Mouse (Mus musculus): ENCODE results near the gene Erfe. TPM values are rescaled to one million over a fixed set of nuclear protein-coding genes. Genes with fewer than 3 reads are reported as not detected.

Erfe gene
- total and polyA plus RNA-seq, 2 experiments from 2014 or later = 0.11 to 0.31 TPM

DNA sequence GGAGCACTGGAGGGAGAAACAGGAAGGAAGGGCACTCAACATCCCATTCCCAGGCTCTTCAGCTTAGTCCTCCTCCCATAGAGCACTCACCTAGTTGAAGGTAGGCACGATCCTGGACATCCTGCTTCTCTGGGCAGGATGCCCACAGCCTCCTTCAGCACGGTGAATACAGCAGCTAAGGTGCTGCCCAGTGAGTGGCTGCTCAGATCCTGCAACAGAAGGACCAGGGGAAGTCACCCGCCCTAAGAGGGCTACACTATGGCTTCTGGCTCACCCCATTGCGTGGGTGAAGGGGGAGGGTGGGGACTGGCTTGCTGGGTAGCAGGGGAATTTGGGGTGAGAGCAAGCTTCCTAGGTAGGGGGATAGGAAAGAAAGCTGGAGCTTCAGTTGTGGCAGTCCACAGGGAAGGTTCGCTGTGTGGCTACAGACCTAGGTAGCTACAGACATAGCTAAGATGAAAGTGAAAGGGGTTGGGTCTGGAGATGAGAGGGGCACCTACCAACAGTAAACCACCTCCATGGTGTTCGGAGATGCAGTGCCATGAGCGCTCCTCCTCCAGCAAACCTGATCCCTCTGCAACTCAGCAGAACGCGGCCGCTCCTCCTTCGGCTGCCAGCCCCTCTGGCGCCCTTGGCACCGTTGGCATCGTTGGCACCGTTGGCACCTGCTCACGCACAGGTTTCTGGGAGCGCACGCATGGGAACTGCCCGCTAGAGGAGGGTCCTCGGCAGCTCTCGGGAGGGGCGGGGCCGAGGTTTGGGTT lies 39.4 kb downstream of the Erfe start:
- Histone ChIP-seq H3K9me3 (ENCODE audit: low read length) (no peaks in the 10 kb centered on the region), H3K4me1 (ENCODE audit: insufficient read depth, low read length) (no peaks in the 10 kb centered on the region), H3K9ac (replicated peaks; ENCODE audit: low read length, poor library complexity, severe bottlenecking) (no peak overlapping the region), H3K4me3 (ENCODE audit: low read depth, low read length) (no peak overlapping the region), H3K4me2 (ENCODE audit: low read depth, low read length, poor library complexity, severe bottlenecking) (no peak overlapping the region), H3K36me3 (ENCODE audit: insufficient read depth, low read length) (no peaks in the 10 kb centered on the region), H3K27ac (ENCODE audit: low read depth, low read length) (no peak overlapping the region), H3K27me3 (ENCODE audit: insufficient read depth, low read length) (no peaks in the 10 kb centered on the region)
- DNase-seq (ENCODE audit: low spot score) (peak; percentile 12), ATAC-seq (ENCODE audit: low FRiP score) (no peak)
- no peak for TF ChIP-seq CTCF (IDR thresholded peaks at IDR 0.05)
- WGBS = 69% methylated on average over 23 of the region's 23 CpGs

GRCm38 (mm10) chr1:91407819-91408218 lies 41.6 kb downstream of the Erfe start:
- no peak overlapping the region for H3K9ac ChIP-seq (replicated peaks; ENCODE audit: low read length, poor library complexity, severe bottlenecking)
- no peak for ATAC-seq (ENCODE audit: low FRiP score)
- no peak overlapping the region for H3K4me3 ChIP-seq (ENCODE audit: low read depth, low read length)
- H3K4me2 ChIP-seq (ENCODE audit: low read depth, low read length, poor library complexity, severe bottlenecking) = no peak overlapping the region
- no peaks in the 10 kb centered on the region for H3K36me3 ChIP-seq (ENCODE audit: insufficient read depth, low read length)
- no peak for DNase-seq (ENCODE audit: low spot score)
- 89% methylated on average over 4 of the region's 4 CpGs for WGBS
- no peaks in the 10 kb centered on the region for H3K27me3 ChIP-seq (ENCODE audit: insufficient read depth, low read length)
- H3K27ac ChIP-seq (ENCODE audit: low read depth, low read length) = no peak overlapping the region
- no peaks in the 10 kb centered on the region for H3K9me3 ChIP-seq (ENCODE audit: low read length)
- peaks cover 9% of the 10 kb centered on the region for H3K4me1 ChIP-seq (ENCODE audit: insufficient read depth, low read length)
- TF ChIP-seq CTCF (IDR thresholded peaks at IDR 0.05) = no peak

DNA sequence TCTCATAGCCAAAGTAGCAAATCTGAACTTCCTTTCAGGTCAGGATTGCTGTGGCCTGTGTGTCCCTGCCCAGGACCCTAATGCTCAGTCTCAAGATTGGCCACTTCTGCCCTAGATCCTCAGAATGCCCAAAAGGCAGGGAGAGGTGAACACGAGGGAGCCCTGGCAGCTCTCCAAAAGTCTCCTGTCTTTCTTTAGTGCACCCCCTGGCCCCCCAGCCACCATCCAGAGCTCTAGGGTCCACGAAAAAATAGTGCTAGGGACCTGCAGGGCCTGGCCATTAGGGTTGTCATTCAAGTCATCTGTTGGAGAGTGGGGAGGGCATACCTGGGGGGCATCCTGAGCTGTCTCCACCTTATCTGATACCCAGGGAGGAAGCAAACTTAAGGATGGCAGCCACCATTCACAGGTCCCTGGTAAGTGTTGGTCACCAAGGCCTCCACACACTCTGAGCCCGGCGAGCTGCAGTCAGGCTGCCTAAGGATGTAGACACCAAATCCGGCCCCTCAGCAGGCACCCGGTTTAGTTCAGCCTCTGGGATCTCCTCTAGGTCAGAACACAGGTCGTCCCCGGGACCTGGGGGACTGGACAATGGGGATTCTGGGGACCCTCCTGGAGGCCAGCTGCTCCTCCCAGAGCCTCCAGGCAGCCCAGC lies 45.5 kb downstream of the Erfe start:
- WGBS = 41% methylated on average over 8 of the region's 8 CpGs
- Histone ChIP-seq H3K4me1 (ENCODE audit: insufficient read depth, low read length) (peaks cover 9% of the 10 kb centered on the region), H3K4me2 (ENCODE audit: low read depth, low read length, poor library complexity, severe bottlenecking) (peak overlapping the region; percentile 97), H3K27ac (ENCODE audit: low read depth, low read length) (no peak overlapping the region), H3K9me3 (ENCODE audit: low read length) (no peaks in the 10 kb centered on the region), H3K36me3 (ENCODE audit: insufficient read depth, low read length) (no peaks in the 10 kb centered on the region), H3K9ac (replicated peaks; ENCODE audit: low read length, poor library complexity, severe bottlenecking) (peak overlapping the region; percentile 81; the same call in 1 of the 2 replicates), H3K4me3 (ENCODE audit: low read depth, low read length) (peak overlapping the region; percentile 66), H3K27me3 (ENCODE audit: insufficient read depth, low read length) (no peaks in the 10 kb centered on the region)
- DNase-seq (ENCODE audit: low spot score) = no peak
- no peak for ATAC-seq (ENCODE audit: low FRiP score)
- TF ChIP-seq CTCF (IDR thresholded peaks at IDR 0.05) = no peak

DNA sequence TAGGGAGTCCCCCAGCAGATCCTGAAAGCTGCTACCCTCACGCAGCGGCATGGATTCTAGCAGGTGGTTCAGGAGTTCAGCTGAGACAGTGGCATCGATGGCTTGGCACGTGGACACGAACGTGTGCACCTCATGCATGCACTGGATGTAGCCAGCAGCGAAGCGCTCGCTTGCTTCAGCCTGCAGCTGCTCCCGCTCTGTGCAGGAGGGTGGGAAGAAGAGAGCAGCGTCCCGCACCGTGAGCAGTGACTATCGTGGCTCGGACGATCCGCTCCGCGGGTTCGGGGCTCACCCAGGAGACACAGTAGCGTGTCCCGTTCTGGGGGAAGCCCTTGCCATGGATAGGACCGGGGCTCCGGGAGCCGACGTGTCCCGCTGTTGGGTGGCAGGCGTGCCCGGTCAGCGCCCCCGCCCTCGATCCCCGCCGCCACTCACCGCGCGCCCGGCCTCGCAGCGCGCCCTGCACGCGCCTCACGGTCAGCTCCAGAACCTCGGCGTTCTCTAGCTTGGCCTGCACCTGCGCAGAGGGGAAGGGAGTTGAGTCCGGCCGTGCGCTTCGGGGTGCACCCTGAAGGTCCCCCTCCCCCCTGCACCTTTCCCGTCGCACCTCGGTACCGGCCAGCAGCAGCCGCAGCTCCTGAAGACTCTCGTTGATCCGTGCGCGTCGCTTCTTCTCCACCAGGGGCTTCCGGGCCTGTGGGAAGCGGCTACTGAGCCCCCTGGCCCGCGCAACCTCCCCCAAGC lies 46.2 kb downstream of the Erfe start:
- peak overlapping the region; percentile 88 for H3K27ac ChIP-seq (ENCODE audit: low read depth, low read length)
- H3K9ac ChIP-seq (replicated peaks; ENCODE audit: low read length, poor library complexity, severe bottlenecking) = peak overlapping the region; percentile 81
- 2% methylated on average over 49 of the region's 65 CpGs for WGBS
- peak overlapping the region; percentile 97 for H3K4me2 ChIP-seq (ENCODE audit: low read depth, low read length, poor library complexity, severe bottlenecking)
- H3K4me3 ChIP-seq (ENCODE audit: low read depth, low read length) = peak overlapping the region; percentile 66
- H3K27me3 ChIP-seq (ENCODE audit: insufficient read depth, low read length) = no peaks in the 10 kb centered on the region
- TF ChIP-seq CTCF (IDR thresholded peaks at IDR 0.05) = peak; percentile 54
- H3K4me1 ChIP-seq (ENCODE audit: insufficient read depth, low read length) = peaks cover 9% of the 10 kb centered on the region
- H3K36me3 ChIP-seq (ENCODE audit: insufficient read depth, low read length) = 0 out of 2 replicates have a peak, but pooled peaks cover 5% of the 10 kb centered on the region
- H3K9me3 ChIP-seq (ENCODE audit: low read length) = no peaks in the 10 kb centered on the region
- ATAC-seq (ENCODE audit: low FRiP score) (peak; percentile 61), DNase-seq (ENCODE audit: low spot score) (peak; percentile 59)

DNA sequence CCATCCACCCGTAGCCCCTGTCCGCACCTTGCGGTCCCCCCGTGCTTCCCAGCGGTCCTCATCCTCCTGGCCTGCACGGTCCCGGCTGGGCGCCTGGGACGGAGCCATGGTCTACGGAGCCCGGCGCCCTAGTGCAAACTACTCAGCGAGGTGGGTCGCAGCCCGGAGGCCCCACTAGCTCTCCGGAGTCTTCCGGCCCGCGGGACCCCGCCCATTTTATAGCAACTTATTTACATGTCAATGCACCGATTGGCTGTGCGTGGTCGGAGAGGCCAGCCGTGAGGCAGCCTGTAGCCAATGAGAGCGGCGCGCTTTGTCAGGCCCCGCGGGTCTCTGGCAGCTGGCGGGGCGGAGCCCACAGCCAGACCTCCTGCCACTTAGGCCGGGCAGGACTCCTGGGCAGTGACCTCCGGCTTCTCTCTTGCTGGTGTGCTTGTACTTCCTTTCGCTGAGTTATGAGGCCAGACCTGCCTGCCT lies 46.8 kb downstream of the Erfe start:
- DNase-seq (ENCODE audit: low spot score) (peak; percentile 98), ATAC-seq (ENCODE audit: low FRiP score) (peak; percentile 92)
- H3K4me1 ChIP-seq (ENCODE audit: insufficient read depth, low read length) = peaks cover 9% of the 10 kb centered on the region
- no peak for TF ChIP-seq CTCF (IDR thresholded peaks at IDR 0.05)
- H3K4me2 ChIP-seq (ENCODE audit: low read depth, low read length, poor library complexity, severe bottlenecking) = peak overlapping the region; percentile 97
- H3K4me3 ChIP-seq (ENCODE audit: low read depth, low read length) = peak overlapping the region; percentile 66
- peak overlapping the region; percentile 81 for H3K9ac ChIP-seq (replicated peaks; ENCODE audit: low read length, poor library complexity, severe bottlenecking)
- H3K36me3 ChIP-seq (ENCODE audit: insufficient read depth, low read length) = peaks cover 10% of the 10 kb centered on the region; the same call in 1 of the 2 replicates
- H3K27me3 ChIP-seq (ENCODE audit: insufficient read depth, low read length) = no peaks in the 10 kb centered on the region
- WGBS = 1% methylated on average over 34 of the region's 34 CpGs
- H3K9me3 ChIP-seq (ENCODE audit: low read length) = no peaks in the 10 kb centered on the region
- peak overlapping the region; percentile 88 for H3K27ac ChIP-seq (ENCODE audit: low read depth, low read length)

Data from midbrain, postnatal 0 days (tissue).